Mouse (Mus musculus) thymus, postnatal 0 days (tissue): ENCODE data around the gene Galnt16. TPM values are rescaled to one million over a fixed set of nuclear protein-coding genes. Genes with fewer than 3 reads are reported as not detected.

Experiments
- DNase-seq: peaks from one replicate; pipeline ENCODE4 v3.0.0-alpha.2; 2015; ENCODE audit warnings: low spot score
- polyA plus RNA-seq: library from polyadenylated mRNA; unstranded; fragments of >200 nt; fragmentation: Nextera tagmentation; extraction: Ambion mirVana; gene quantifications from 2 replicates; pipeline ENCODE4 v1.2.1, GENCODE M21; 2015

Gene Galnt16
- polyA plus RNA-seq, 1 experiment from 2014 or later: 2.4 TPM

- no peak for DNase-seq
These were observed 140.6 kb downstream of the Galnt16 start for GRCm38 (mm10) chr12:80658661-80659060.

GRCm38 (mm10) chr12:80662322-80662721 is 144.2 kb downstream of the Galnt16 start:
- no peak for DNase-seq

- DNase-seq: no peak
These were observed 145.9 kb downstream of the Galnt16 start for GRCm38 (mm10) chr12:80663935-80664334.

GRCm38 (mm10) chr12:80668391-80668790 is 150.3 kb downstream of the Galnt16 start:
- DNase-seq: no peak

- DNase-seq: peak; percentile 60
These were observed 155.1 kb downstream of the Galnt16 start for GRCm38 (mm10) chr12:80673170-80673569.

Other genes starting within 250 kb of the Galnt16 start
- gene Dcaf5, start 81.7 kb upstream of the Galnt16 start, polyA plus RNA-seq: 8.9 TPM in 2 replicates
- gene Exd2, start 55.2 kb upstream of the Galnt16 start, polyA plus RNA-seq: 18.3 and 19.1 TPM in 2 replicates
- 16.7 and 17.6 TPM in 2 replicates for gene Slc39a9, start 125.6 kb downstream of the Galnt16 start, polyA plus RNA-seq
- gene Erh, start 126.1 kb downstream of the Galnt16 start, polyA plus RNA-seq: 245 and 278 TPM in 2 replicates
- 0.08 and 0.16 TPM in 2 replicates for gene Plekhd1, start 174.3 kb downstream of the Galnt16 start, polyA plus RNA-seq
- 0.03 TPM in 1 of 2 replicates, not detected in the other for gene Ccdc177, start 242.4 kb downstream of the Galnt16 start, polyA plus RNA-seq